Mouse (Mus musculus) limb, embryonic 14.5 days (tissue): ENCODE results near the gene Comp. TPM values are rescaled to one million over a fixed set of nuclear protein-coding genes. Genes with fewer than 3 reads are reported as not detected.

Source experiments
- ATAC-seq: fragments of 200-750 bp; cut with Nextera tagmentation; 2 replicates; pipeline ENCODE4 v1.8.0; 2017; ENCODE audit warnings: low read depth, moderate number of reproducible peaks, moderate TSS enrichment; ENCODE audit not compliant: low FRiP score
- DNase-seq: peaks from one replicate; pipeline ENCODE4 v3.0.0-alpha.2; 2015; ENCODE audit warnings: low spot score
- H3K27ac ChIP-seq: fragments of 300-500 bp; sonication (generic); replicated peaks from 2 replicates; pipeline ENCODE4 v1.5.1; 2014; ENCODE audit warnings: low read depth, mild to moderate bottlenecking, low read length, moderate library complexity, mixed read lengths
- H3K27me3 ChIP-seq: fragments of 300-500 bp; sonication (generic); 2 replicates; pipeline ENCODE4 v1.6.1; 2014; ENCODE audit warnings: low read length, mixed read lengths; ENCODE audit not compliant: control insufficient read depth, insufficient read depth
- H3K36me3 ChIP-seq: fragments of 300-500 bp; sonication (generic); 2 replicates; pipeline ENCODE4 v1.6.1; 2014; ENCODE audit warnings: mild to moderate bottlenecking, low read length, moderate library complexity, mixed read lengths; ENCODE audit not compliant: control insufficient read depth, insufficient read depth
- H3K4me1 ChIP-seq: fragments of 300-500 bp; sonication (generic); 2 replicates; pipeline ENCODE4 v1.6.1; 2014; ENCODE audit warnings: antibody characterized with exemption, low read length, mixed read lengths; ENCODE audit not compliant: control insufficient read depth, insufficient read depth
- H3K4me2 ChIP-seq: fragments of 300-500 bp; sonication (generic); replicated peaks from 2 replicates; pipeline ENCODE4 v1.6.1; 2014; ENCODE audit warnings: low read depth, mild to moderate bottlenecking, low read length, moderate library complexity; ENCODE audit not compliant: severe bottlenecking
- H3K4me3 ChIP-seq: fragments of 300-500 bp; sonication (generic); replicated peaks from 2 replicates; pipeline ENCODE4 v1.5.1; 2014; ENCODE audit warnings: low read length
- H3K9ac ChIP-seq: fragments of 300-500 bp; sonication (generic); 2 replicates; pipeline ENCODE4 v1.6.1; 2014; ENCODE audit warnings: mild to moderate bottlenecking, low read depth, low read length, moderate library complexity; ENCODE audit not compliant: severe bottlenecking
- H3K9me3 ChIP-seq: fragments of 300-500 bp; sonication (generic); 2 replicates; pipeline ENCODE4 v1.6.1; 2016; ENCODE audit warnings: low read length; ENCODE audit not compliant: control insufficient read depth
- POLR2A ChIP-seq: fragments of 200-500 bp; IDR thresholded peaks from 2 replicates; pipeline ENCODE4 v1.8.0; 2012; ENCODE audit warnings: inconsistent platforms, mild to moderate bottlenecking, moderate library complexity, borderline replicate concordance; ENCODE audit not compliant: insufficient read depth, insufficient read length; ENCODE audit errors: extremely low read depth
- WGBS: fragments of 180-500 bp; shearing (Covaris S2); extraction: QIAGEN DNeasy Blood & Tissue Kit; methylation state at CpG from one replicate; pipeline ENCODE4 v1.1.7; 2014; 5-methylcytosine and 5-hydroxymethylcytosine counted together
- polyA plus RNA-seq, 2 experiments: library from polyadenylated mRNA; depleted of rRNA in 1 of 2; stranded (reverse) in 1 of 2; unstranded in 1 of 2; fragments of >200 nt; fragmentation: Nextera tagmentation in 1 of 2; extraction: Ambion mirVana in 1 of 2; gene quantifications; 2 replicates each; pipeline versions ENCODE4 v1.2.1 to v1.2.3; 2012 to 2014

The Comp gene
- polyA plus RNA-seq, 2 experiments, result 46.3 to 136 TPM

GRCm38 (mm10) chr8:70415540-70416451 lies 42.4 kb downstream of the Comp start:
- H3K9ac ChIP-seq, result no peak overlapping the region
- H3K36me3 ChIP-seq, result peaks cover 13% of the 10 kb centered on the region
- peaks cover 40% of the 10 kb centered on the region for H3K4me1 ChIP-seq
- H3K4me2 ChIP-seq, result no peak overlapping the region
- no peaks in the 10 kb centered on the region for H3K27me3 ChIP-seq
- ATAC-seq (peak; percentile 49), DNase-seq (peak; percentile 53)
- no peaks in the 10 kb centered on the region for H3K9me3 ChIP-seq
- H3K4me3 ChIP-seq, result no peak overlapping the region
- TF ChIP-seq POLR2A, result no peak
- WGBS, result 62% methylated on average over 8 of the region's 8 CpGs
- H3K27ac ChIP-seq, result no peak overlapping the region; the same call in 1 of the 2 replicates

- DNase-seq, result no peak
- TF ChIP-seq POLR2A, result no peak
- Histone ChIP-seq H3K4me3 (no peak overlapping the region), H3K4me1 (peaks cover 40% of the 10 kb centered on the region), H3K9ac (no peak overlapping the region), H3K36me3 (peaks cover 13% of the 10 kb centered on the region), H3K9me3 (no peaks in the 10 kb centered on the region), H3K27me3 (no peaks in the 10 kb centered on the region), H3K4me2 (no peak overlapping the region), H3K27ac (no peak overlapping the region)
- WGBS, result 61% methylated on average over 6 of the region's 6 CpGs
- ATAC-seq, result no peak
Measured at GRCm38 (mm10) chr8:70416941-70417340, 43.6 kb downstream of the Comp start.

- no peak overlapping the region for H3K27ac ChIP-seq
- no peak overlapping the region for H3K4me2 ChIP-seq
- H3K9me3 ChIP-seq, result no peaks in the 10 kb centered on the region
- 41% methylated on average over 10 of the region's 10 CpGs for WGBS
- ATAC-seq (no peak), DNase-seq (no peak)
- H3K4me3 ChIP-seq, result no peak overlapping the region
- no peak for TF ChIP-seq POLR2A
- no peak overlapping the region for H3K9ac ChIP-seq
- no peaks in the 10 kb centered on the region for H3K27me3 ChIP-seq
- peaks cover 10% of the 10 kb centered on the region for H3K36me3 ChIP-seq
- H3K4me1 ChIP-seq, result peaks cover 40% of the 10 kb centered on the region
Measured at GRCm38 (mm10) chr8:70417914-70418313, 44.6 kb downstream of the Comp start.

- Histone ChIP-seq H3K27ac (0 out of 2 replicates have a peak overlapping the region, but pooled peaks have one; percentile 21), H3K36me3 (peaks cover under 1% of the 10 kb centered on the region; the same call in 1 of the 2 replicates), H3K9ac (no peak overlapping the region), H3K27me3 (no peaks in the 10 kb centered on the region), H3K4me2 (no peak overlapping the region), H3K4me3 (no peak overlapping the region), H3K9me3 (no peaks in the 10 kb centered on the region), H3K4me1 (peaks cover 40% of the 10 kb centered on the region)
- peak; percentile 53; the same call in 1 of the 2 replicates for ATAC-seq
- WGBS, result 17% methylated on average over 14 of the region's 14 CpGs
- no peak for TF ChIP-seq POLR2A
- DNase-seq, result peak; percentile 71
Measured at GRCm38 (mm10) chr8:70418954-70419353, 45.6 kb downstream of the Comp start.

- WGBS, result 76% methylated on average over 11 of the region's 11 CpGs
- no peak for ATAC-seq
- H3K4me3 ChIP-seq, result no peak overlapping the region
- H3K4me1 ChIP-seq, result peaks cover 40% of the 10 kb centered on the region
- no peaks in the 10 kb centered on the region for H3K27me3 ChIP-seq
- no peak for TF ChIP-seq POLR2A
- no peaks in the 10 kb centered on the region for H3K36me3 ChIP-seq
- H3K4me2 ChIP-seq, result no peak overlapping the region
- DNase-seq, result no peak
- H3K27ac ChIP-seq, result no peak overlapping the region
- no peaks in the 10 kb centered on the region for H3K9me3 ChIP-seq
- H3K9ac ChIP-seq, result no peak overlapping the region
Measured at GRCm38 (mm10) chr8:70419879-70420643, 46.7 kb downstream of the Comp start.
